Mouse (Mus musculus) stomach, embryonic 16.5 days (tissue): ENCODE measurements around the gene Gabbr2. TPM values are rescaled to one million over a fixed set of nuclear protein-coding genes. Genes with fewer than 3 reads are reported as not detected.

Source experiments
- ATAC-seq: fragments of 200-750 bp; cut with Nextera tagmentation; 2 replicates; pipeline ENCODE4 v1.8.0; 2017; ENCODE audit warnings: moderate number of reproducible peaks, moderate TSS enrichment; ENCODE audit not compliant: insufficient read depth, low FRiP score
- H3K27ac ChIP-seq: fragments of 300-500 bp; sonication (generic); 2 replicates; pipeline ENCODE4 v1.5.1; 2014; ENCODE audit warnings: low read length
- H3K27me3 ChIP-seq: fragments of 300-500 bp; sonication (generic); 2 replicates; pipeline ENCODE4 v1.6.1; 2014; ENCODE audit warnings: low read length, control low read depth, mixed read lengths; ENCODE audit not compliant: control insufficient read depth, insufficient read depth
- H3K36me3 ChIP-seq: fragments of 300-500 bp; sonication (generic); 2 replicates; pipeline ENCODE4 v1.6.1; 2014; ENCODE audit warnings: low read length; ENCODE audit not compliant: control insufficient read depth, insufficient read depth
- H3K4me1 ChIP-seq: fragments of 300-500 bp; sonication (generic); 2 replicates; pipeline ENCODE4 v1.6.1; 2014; ENCODE audit warnings: low read length, control low read depth, mixed read lengths; ENCODE audit not compliant: control insufficient read depth, insufficient read depth
- H3K4me2 ChIP-seq: fragments of 300-500 bp; sonication (generic); 2 replicates; pipeline ENCODE4 v1.6.1; 2014; ENCODE audit warnings: low read depth, low read length, mixed read lengths
- H3K4me3 ChIP-seq: fragments of 300-500 bp; sonication (generic); replicated peaks from 2 replicates; pipeline ENCODE4 v1.5.1; 2014; ENCODE audit warnings: mild to moderate bottlenecking, low read length
- H3K9ac ChIP-seq: fragments of 300-500 bp; sonication (generic); 2 replicates; pipeline ENCODE4 v1.6.1; 2014; ENCODE audit warnings: low read length
- H3K9me3 ChIP-seq: fragments of 300-500 bp; sonication (generic); replicated peaks from 2 replicates; pipeline ENCODE4 v1.6.1; 2016; ENCODE audit warnings: low read length, control low read depth; ENCODE audit not compliant: control insufficient read depth
- WGBS: fragments of 180-500 bp; shearing (Covaris S2); extraction: QIAGEN DNeasy Blood & Tissue Kit; methylation state at CpG from one replicate; pipeline ENCODE4 v1.1.7; 2014; 5-methylcytosine and 5-hydroxymethylcytosine counted together
- polyA plus RNA-seq: library from polyadenylated mRNA; unstranded; fragments of >200 nt; fragmentation: Nextera tagmentation; extraction: Ambion mirVana; gene quantifications from 2 replicates; pipeline ENCODE4 v1.2.1, GENCODE M21; 2015

Gene Gabbr2
- polyA plus RNA-seq, 1 experiment from 2014 or later: 0.10 TPM

DNA sequence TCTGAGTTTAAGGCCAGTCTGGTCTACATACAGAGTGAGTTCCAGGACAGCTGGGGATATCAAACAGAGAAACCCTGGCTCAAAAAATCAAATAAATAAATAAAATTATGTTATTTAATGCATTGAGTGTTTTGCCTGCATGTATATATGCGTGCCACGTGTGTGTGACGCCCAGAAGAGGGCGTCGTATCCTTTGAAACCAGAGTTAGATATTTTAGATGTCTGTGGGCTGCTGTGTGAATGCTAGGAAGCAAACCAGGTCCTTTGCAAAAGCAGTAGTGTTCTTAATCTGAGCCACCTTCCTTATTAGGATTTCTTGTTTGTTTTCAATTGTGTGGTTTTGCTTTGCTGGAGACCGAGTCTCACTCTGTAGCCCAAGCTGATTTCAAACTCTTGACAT is 13.3 kb downstream of the Gabbr2 start:
- no peaks in the 10 kb centered on the region for H3K4me1 ChIP-seq
- H3K9me3 ChIP-seq: no peaks in the 10 kb centered on the region
- H3K4me2 ChIP-seq: no peak overlapping the region
- no peaks in the 10 kb centered on the region for H3K36me3 ChIP-seq
- H3K4me3 ChIP-seq: no peak overlapping the region
- no peaks in the 10 kb centered on the region for H3K27me3 ChIP-seq
- no peak for ATAC-seq
- no peak overlapping the region for H3K27ac ChIP-seq
- 81% methylated on average over 6 of the region's 6 CpGs for WGBS
- no peak overlapping the region for H3K9ac ChIP-seq

DNA sequence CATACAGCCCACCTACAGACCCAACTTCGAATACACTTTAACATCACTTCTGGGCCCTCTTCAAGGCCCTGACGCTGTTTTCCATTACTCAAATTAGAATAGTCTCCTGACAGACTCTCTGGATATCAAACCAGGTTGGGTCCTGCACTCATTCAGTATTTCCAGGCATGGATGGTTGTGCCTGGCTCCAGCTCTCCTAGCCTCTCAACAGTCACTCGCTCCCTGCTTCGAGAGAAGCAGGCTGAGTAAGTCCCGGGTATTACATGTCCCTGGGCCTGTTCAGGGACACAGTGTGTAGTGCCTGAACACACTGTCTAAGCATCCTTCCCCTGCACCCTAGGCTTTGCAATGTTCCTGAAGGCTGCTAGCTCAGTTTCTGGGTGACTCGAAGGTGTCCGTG is 14.5 kb downstream of the Gabbr2 start:
- Histone ChIP-seq H3K4me3 (no peak overlapping the region), H3K27me3 (no peaks in the 10 kb centered on the region), H3K9ac (no peak overlapping the region), H3K4me1 (no peaks in the 10 kb centered on the region), H3K4me2 (no peak overlapping the region), H3K36me3 (no peaks in the 10 kb centered on the region), H3K9me3 (no peaks in the 10 kb centered on the region), H3K27ac (no peak overlapping the region)
- ATAC-seq: no peak
- 85% methylated on average over 7 of the region's 7 CpGs for WGBS

DNA sequence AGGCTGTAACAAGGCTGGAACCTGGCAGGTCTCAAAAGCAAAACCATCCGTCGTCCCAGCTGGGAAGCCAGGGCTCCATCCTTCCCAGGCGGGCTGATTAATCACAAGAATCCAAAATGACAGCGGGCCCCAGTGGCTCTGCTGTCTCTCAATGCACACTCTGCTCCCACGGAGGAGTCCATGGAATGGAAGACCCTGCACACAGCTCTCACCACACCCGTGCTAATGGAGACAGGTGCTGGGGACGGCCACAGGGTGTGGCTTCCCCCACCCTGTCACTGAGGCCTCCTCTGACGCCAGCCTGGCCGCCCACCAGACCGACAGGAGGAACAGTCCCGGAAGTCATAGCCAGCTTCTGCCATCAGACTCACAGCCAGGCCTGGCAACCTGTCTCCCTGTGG is 15.0 kb downstream of the Gabbr2 start:
- Histone ChIP-seq H3K27me3 (no peaks in the 10 kb centered on the region), H3K4me2 (no peak overlapping the region), H3K4me1 (no peaks in the 10 kb centered on the region), H3K9me3 (no peaks in the 10 kb centered on the region), H3K4me3 (no peak overlapping the region), H3K9ac (no peak overlapping the region), H3K36me3 (no peaks in the 10 kb centered on the region), H3K27ac (no peak overlapping the region)
- ATAC-seq: no peak
- WGBS: 64% methylated on average over 11 of the region's 11 CpGs

DNA sequence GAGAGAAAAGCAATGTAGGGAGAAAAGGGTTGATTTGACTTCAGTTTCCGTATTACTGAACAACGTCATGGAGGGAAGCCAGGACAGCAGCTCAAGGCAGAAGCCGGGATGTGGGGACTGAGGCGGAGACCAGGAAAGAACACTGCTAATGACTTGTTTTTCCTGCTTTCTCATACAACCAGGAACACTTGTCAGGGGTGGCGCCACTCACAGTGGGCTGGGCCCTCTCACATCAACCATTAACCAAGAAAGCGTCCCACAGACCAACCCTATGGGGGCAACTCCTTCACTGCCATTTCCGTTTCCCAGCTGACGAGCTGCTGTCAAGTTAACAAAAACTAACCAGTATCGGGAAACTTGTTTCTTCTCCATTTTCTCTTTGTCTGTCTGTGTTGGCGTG is 18.4 kb downstream of the Gabbr2 start:
- H3K27ac ChIP-seq: no peak overlapping the region
- H3K4me3 ChIP-seq: no peak overlapping the region
- no peaks in the 10 kb centered on the region for H3K27me3 ChIP-seq
- 67% methylated on average over 10 of the region's 10 CpGs for WGBS
- no peaks in the 10 kb centered on the region for H3K36me3 ChIP-seq
- H3K9me3 ChIP-seq: no peaks in the 10 kb centered on the region
- H3K4me1 ChIP-seq: no peaks in the 10 kb centered on the region
- no peak overlapping the region for H3K9ac ChIP-seq
- ATAC-seq: no peak
- H3K4me2 ChIP-seq: no peak overlapping the region

DNA sequence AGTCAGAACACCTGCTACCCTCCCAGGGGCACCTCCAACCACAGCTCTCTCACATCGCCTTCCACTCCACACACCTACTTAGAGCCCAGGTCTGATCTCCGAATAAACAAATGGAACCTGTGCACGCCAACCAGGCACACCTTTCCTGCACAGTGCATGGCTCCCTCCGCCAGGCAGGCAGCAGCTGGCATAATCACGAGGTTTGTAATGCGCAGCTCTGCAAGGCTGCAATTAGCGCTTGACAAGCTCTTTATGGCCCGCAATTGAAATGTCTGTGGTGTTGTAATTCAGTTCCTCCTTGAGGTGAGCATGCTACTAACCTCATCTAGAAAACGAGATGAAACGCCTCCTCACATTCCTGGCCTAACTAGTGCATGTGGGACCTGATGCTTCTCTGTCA is 23.7 kb downstream of the Gabbr2 start:
- ATAC-seq: no peak
- Histone ChIP-seq H3K27ac (no peak overlapping the region), H3K9me3 (no peaks in the 10 kb centered on the region), H3K4me3 (no peak overlapping the region), H3K36me3 (no peaks in the 10 kb centered on the region), H3K4me1 (no peaks in the 10 kb centered on the region), H3K4me2 (no peak overlapping the region), H3K9ac (no peak overlapping the region), H3K27me3 (no peaks in the 10 kb centered on the region)
- WGBS: 84% methylated on average over 10 of the region's 10 CpGs

DNA sequence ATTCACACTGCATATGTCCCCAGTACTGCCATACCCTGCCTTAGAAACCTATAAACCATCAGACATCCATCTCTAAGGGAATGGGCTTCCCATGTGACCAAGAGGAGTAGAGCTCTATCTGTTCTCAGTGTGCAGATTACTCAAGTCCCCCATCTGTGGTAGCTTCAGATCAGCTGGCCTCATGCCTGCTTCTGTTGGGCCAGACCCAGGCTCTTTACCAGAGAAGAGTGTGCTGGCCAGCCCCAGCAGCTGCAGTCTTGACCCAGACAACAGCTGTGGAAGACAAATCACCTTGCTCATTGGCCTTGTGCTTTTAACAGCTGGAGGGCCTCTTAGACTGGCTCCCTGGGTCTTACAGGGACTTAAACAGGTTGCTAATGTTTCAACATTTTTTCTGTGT is 25.1 kb downstream of the Gabbr2 start:
- H3K4me3 ChIP-seq: no peak overlapping the region
- no peaks in the 10 kb centered on the region for H3K9me3 ChIP-seq

DNA sequence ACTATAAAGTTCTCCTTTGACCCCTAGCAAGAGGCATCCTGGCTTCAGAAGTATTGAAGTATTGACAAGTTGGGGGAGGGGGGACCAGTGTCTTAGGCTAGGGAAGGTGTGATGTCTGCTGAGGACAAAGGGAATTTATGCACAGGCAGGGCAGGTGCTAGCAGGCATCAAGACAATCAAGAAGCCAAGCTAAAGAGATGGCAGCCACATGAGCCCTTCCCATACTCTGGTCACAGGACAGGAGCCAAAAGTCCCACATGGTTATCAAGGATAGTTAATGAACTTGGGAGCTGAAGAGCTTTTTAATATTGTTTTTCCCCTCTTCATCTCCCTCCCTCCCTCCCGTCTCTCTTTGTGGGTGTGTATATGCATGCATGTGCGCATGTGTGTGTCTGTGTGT is 30.3 kb downstream of the Gabbr2 start:
- no peaks in the 10 kb centered on the region for H3K9me3 ChIP-seq
- H3K4me2 ChIP-seq: no peak overlapping the region
- H3K9ac ChIP-seq: no peak overlapping the region
- no peaks in the 10 kb centered on the region for H3K36me3 ChIP-seq
- no peak overlapping the region for H3K27ac ChIP-seq
- H3K27me3 ChIP-seq: no peaks in the 10 kb centered on the region
- H3K4me1 ChIP-seq: no peaks in the 10 kb centered on the region
- WGBS: 81% methylated on average over 2 of the region's 2 CpGs
- no peak overlapping the region for H3K4me3 ChIP-seq
- no peak for ATAC-seq

More for the DNA sequence above, 25.1 kb downstream of the Gabbr2 start:
- Histone ChIP-seq H3K4me2 (no peak overlapping the region), H3K36me3 (no peaks in the 10 kb centered on the region), H3K27me3 (no peaks in the 10 kb centered on the region), H3K9ac (no peak overlapping the region), H3K4me1 (no peaks in the 10 kb centered on the region), H3K27ac (no peak overlapping the region)
- ATAC-seq: no peak

DNA sequence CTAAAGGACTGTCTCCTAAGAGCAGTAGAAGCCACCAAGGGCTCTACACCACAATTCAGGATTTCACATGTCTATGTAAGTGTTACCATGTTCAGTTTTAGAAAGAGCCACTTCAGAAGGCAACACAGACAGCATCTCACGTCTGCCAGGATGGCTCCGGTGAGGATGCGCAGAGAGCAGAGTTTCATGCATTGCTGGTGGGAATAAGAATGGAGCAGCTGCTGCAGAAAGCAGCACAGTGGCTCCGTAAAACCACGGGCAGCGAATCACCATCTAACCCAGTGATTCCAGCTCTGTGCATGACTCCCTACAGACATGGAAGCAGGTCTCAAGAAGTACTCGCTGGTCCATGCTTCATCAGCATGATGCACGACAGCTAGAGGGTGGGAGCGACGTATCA is 31.5 kb downstream of the Gabbr2 start:
- WGBS: 86% methylated on average over 10 of the region's 10 CpGs
- no peaks in the 10 kb centered on the region for H3K4me1 ChIP-seq
- no peak overlapping the region for H3K4me2 ChIP-seq
- no peaks in the 10 kb centered on the region for H3K27me3 ChIP-seq
- H3K9me3 ChIP-seq: no peaks in the 10 kb centered on the region
- no peak overlapping the region for H3K27ac ChIP-seq
- no peak overlapping the region for H3K9ac ChIP-seq
- no peak for ATAC-seq
- no peaks in the 10 kb centered on the region for H3K36me3 ChIP-seq
- H3K4me3 ChIP-seq: no peak overlapping the region

DNA sequence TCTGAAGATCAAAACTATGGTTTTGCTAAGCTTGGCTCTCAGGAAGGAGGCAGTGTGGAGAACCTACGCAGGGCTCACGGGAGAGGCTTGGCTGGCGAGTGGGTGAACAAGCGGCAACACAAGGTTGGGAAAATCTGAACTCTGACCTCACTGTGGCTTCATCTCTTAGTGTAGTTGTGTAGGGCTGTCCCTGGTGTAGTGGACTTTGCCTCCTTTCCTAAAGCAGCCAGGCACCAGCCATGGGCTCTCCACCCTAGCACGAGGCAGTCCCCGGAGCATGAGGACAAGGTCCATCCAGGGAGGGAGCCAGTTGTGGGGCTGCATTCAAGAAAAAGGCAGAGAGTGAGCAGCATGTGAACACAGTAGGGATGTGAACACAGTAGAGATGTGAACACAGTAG is 31.9 kb downstream of the Gabbr2 start:
- Histone ChIP-seq H3K9ac (no peak overlapping the region), H3K36me3 (no peaks in the 10 kb centered on the region), H3K27ac (no peak overlapping the region), H3K4me2 (no peak overlapping the region), H3K27me3 (no peaks in the 10 kb centered on the region), H3K4me1 (no peaks in the 10 kb centered on the region), H3K4me3 (no peak overlapping the region), H3K9me3 (no peaks in the 10 kb centered on the region)
- WGBS: 87% methylated on average over 6 of the region's 6 CpGs
- ATAC-seq: no peak

DNA sequence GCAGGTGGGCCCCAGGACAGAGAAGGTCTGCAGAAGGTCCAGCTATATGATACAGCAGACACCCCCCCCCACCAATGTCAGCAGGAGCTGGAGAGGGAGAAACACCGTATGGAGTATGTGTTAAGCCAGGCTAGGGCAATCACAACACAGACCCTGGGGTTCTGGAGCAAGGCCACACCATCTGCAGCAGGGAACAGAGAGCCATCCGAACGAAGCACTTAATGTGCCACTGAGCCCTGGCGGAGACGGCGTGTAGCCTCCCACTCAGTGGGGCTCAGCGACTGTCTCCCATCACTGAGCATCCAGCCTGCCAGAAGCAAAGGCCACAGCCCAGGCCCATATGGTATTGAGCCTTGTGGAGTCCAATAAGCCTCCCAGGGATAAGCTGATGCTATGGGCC is 33.7 kb downstream of the Gabbr2 start:
- H3K27ac ChIP-seq: no peak overlapping the region
- ATAC-seq: no peak
- no peaks in the 10 kb centered on the region for H3K4me1 ChIP-seq
- no peaks in the 10 kb centered on the region for H3K36me3 ChIP-seq
- no peak overlapping the region for H3K9ac ChIP-seq
- H3K9me3 ChIP-seq: no peaks in the 10 kb centered on the region
- H3K27me3 ChIP-seq: no peaks in the 10 kb centered on the region
- no peak overlapping the region for H3K4me2 ChIP-seq
- no peak overlapping the region for H3K4me3 ChIP-seq
- 84% methylated on average over 7 of the region's 7 CpGs for WGBS
